Mouse (Mus musculus): ENCODE results near the gene Rnf113a1.
"Not testable (repeated sequence)": the region's sequence is repeated elsewhere in the genome, so short reads cannot be mapped to it uniquely, and the experiment has no call there.

The Rnf113a1 gene

GRCm38 (mm10) chrX:37191105-37191743 is at the start of gene Rnf113a1, which contains the start of gene Ndufa1:
Rnf113a1 (plus strand) TSS chrX:37191245.
Ndufa1 (minus strand) TSS chrX:37191163.
- peak; percentile 83 for DNase-seq (ENCODE audit: inconsistent ontology term)

GRCm38 (mm10) chrX:37141732-37142131 is 49.3 kb upstream of the Rnf113a1 start:
- no peak for DNase-seq (ENCODE audit: inconsistent ontology term)

GRCm38 (mm10) chrX:37144498-37144897 is 46.5 kb upstream of the Rnf113a1 start:
- DNase-seq (ENCODE audit: inconsistent ontology term), result not testable (repeated sequence)

GRCm38 (mm10) chrX:37144954-37145353 is 46.1 kb upstream of the Rnf113a1 start:
- no peak for DNase-seq (ENCODE audit: inconsistent ontology term)

- no peak for DNase-seq (ENCODE audit: inconsistent ontology term)
Observed at GRCm38 (mm10) chrX:37157839-37158238, 33.2 kb upstream of the Rnf113a1 start.

- DNase-seq (ENCODE audit: inconsistent ontology term), result peak; percentile 2
Observed at GRCm38 (mm10) chrX:37161169-37161568, 29.9 kb upstream of the Rnf113a1 start.

- no peak for DNase-seq (ENCODE audit: inconsistent ontology term)
Observed at GRCm38 (mm10) chrX:37163115-37163514, 27.9 kb upstream of the Rnf113a1 start.

- DNase-seq (ENCODE audit: inconsistent ontology term), result peak; percentile 35
Observed at GRCm38 (mm10) chrX:37167085-37167484, 24.0 kb upstream of the Rnf113a1 start.

GRCm38 (mm10) chrX:37168742-37169141 is 22.3 kb upstream of the Rnf113a1 start, which contains the start of gene Akap14:
Akap14 (minus strand) TSS chrX:37168842.
- no peak for DNase-seq (ENCODE audit: inconsistent ontology term)

- DNase-seq (ENCODE audit: inconsistent ontology term), result not testable (repeated sequence)
Observed at GRCm38 (mm10) chrX:37184401-37184800, 6.6 kb upstream of the Rnf113a1 start.

GRCm38 (mm10) chrX:37190755-37191104 is 315 bp upstream of the Rnf113a1 start:
- peak; percentile 38 for DNase-seq (ENCODE audit: inconsistent ontology term)

- DNase-seq (ENCODE audit: inconsistent ontology term), result peak; percentile 11
Observed at GRCm38 (mm10) chrX:37191744-37192379, 817 bp downstream of the Rnf113a1 start.

GRCm38 (mm10) chrX:37198676-37199075 is 7.6 kb downstream of the Rnf113a1 start:
- DNase-seq (ENCODE audit: inconsistent ontology term), result no peak

- no peak for DNase-seq (ENCODE audit: inconsistent ontology term)
Observed at GRCm38 (mm10) chrX:37210941-37211340, 19.9 kb downstream of the Rnf113a1 start, which contains the start of gene Gm9. Gm9 (minus strand) TSS chrX:37211041.

- DNase-seq (ENCODE audit: inconsistent ontology term), result not testable (repeated sequence)
Observed at GRCm38 (mm10) chrX:37222158-37222557, 31.1 kb downstream of the Rnf113a1 start, which contains the start of gene Rhox1. Rhox1 (minus strand) TSS chrX:37222258.

Data from Muller cell, postnatal 12 days (primary cell).